Mouse (Mus musculus) lung, postnatal 10 days (tissue): ENCODE data around the gene Cep131.

Source experiments
- DNase-seq: peaks from one replicate; pipeline ENCODE4 v3.0.0; 2021

Gene Cep131

DNA sequence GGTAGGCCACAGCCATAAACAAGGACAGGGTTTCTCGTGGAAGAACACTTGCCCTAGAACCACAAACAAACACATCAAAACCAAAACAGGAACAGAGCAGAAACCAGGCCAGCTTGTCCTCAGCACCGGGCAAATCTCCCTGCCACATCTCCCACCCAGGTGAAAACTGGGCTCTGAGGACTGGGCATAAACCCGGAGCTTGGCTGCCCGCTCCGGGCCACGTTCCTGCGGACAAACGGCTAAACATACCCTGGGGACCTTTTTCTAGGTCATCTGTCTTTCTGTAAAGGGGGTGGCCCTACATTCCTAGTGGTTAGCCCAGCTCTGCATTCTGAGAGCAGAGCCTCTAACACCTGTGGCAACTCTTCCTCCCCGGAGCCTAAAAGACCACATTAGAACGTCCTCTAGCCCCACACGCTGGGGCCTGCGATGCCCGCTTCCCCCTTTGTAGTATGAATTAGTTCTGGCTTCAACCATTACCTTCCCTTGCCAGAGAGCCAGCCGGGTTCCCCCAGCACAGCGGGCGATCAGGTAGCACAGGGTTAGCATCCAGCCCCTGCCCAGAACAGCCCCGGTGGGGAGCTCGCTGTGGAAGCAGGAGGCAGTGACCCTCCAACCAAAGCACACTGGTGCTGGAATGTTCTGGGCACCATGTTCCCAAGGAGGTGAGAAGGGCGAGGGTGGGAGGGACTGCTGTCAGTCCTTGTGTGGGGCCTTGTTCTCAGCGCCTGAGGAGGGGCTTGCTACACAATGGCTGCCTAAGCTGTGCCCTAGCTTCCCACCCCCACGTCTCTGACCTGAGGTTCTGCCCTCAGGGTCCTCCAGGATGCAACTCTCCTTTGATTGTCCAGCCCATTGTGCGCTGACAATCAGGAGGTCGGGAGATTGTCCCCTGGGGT is 66.8 kb downstream of the Cep131 start:
- DNase-seq, result no peak

DNA sequence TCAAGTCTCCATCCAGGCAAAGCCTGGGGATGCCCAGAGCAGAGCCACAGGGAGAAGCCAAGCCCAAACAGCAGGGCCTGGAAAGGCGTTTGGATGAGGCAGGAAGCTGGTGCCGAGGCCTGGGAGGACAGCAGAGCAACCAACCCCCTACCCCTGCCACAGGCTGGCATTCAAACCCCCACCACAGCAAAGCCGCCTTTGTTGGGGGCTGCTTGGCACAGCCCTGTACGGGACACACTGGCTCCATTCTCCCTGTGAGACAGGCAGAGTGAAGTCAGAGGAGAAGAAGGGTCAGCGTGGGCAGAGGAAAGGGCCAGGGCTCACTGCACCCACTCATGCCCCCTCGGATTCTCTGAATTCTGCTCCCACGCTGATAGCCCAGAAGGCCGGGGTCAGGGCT is 69.6 kb downstream of the Cep131 start:
- DNase-seq, result no peak

DNA sequence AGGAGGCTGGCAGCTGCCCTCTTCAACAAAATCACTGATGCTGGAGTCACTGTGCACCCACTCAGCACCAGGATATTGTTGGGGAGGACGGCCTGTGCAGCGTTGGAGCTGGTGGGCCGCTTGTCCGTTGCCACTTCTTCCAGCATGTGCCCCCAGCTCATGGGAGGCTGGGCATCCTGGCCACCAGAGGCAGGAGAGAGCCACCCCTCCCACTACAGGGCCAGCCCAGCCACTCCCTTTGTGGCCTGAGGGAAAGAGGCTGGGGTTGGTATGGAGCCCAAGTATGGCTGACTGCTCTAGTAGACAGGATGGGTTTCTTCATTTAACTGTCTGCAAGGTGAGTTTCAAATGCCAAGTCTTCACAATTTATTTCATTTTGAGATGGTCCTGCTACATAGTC is 71.9 kb downstream of the Cep131 start:
- DNase-seq, result no peak
